Mouse (Mus musculus): ENCODE results near the gene Gipc3. TPM values are rescaled to one million over a fixed set of nuclear protein-coding genes. Genes with fewer than 3 reads are reported as not detected.

Gene Gipc3
- total and polyA plus RNA-seq, 3 experiments, result 0.08 to 0.09 TPM; not detected in 1

GRCm38 (mm10) chr10:81362336-81362949 is 19.4 kb upstream of the Gipc3 start:
- Histone ChIP-seq H3K27me3 (replicated peaks) (no peaks in the 10 kb centered on the region), H3K9me3 (replicated peaks; ENCODE audit: low read length) (no peaks in the 10 kb centered on the region), H3K4me3 (replicated peaks in 1 of 3; ENCODE audit: low read depth in 2 of 3, low read length in 2 of 3, poor library complexity in 1 of 3) (peak overlapping the region in 1 of 3 experiments; percentile 30), H3K9ac (ENCODE audit: insufficient read depth, low read depth) (no peak overlapping the region), H3K4me1 (ENCODE audit: control insufficient read depth in 1 of 2, insufficient read depth in 2 of 2) (peaks cover 44 to 86% of the 10 kb centered on the region in 2 experiments), H3K36me3 (replicated peaks in 1 of 2; ENCODE audit: control insufficient read depth in 1 of 2, insufficient read depth in 1 of 2, low read length in 1 of 2) (peaks cover 60 to 81% of the 10 kb centered on the region in 2 experiments), H3K79me2 (replicated peaks; ENCODE audit: control insufficient read depth, extremely low read depth, insufficient read depth, poor library complexity, severe bottlenecking) (no peaks in the 10 kb centered on the region; the same call in 1 of the 2 replicates), H3K4me2 (ENCODE audit: insufficient read depth, low read depth, poor library complexity, severe bottlenecking) (no peak overlapping the region), H3K27ac (ENCODE audit: insufficient read depth, low read depth) (peak overlapping the region; percentile 25; the same call in 1 of the 2 replicates)
- in situ Hi-C loops (cut with MboI; ENCODE audit: low pct_ligation_motif_present, low pct_unique_long_range_greater_than_20kb, low sequenced_read_pairs) (no loop called here), dilution Hi-C loops (cut with MboI; ENCODE audit: extremely low pct_ligation_motif_present, extremely low pct_unique_long_range_greater_than_20kb, low sequenced_read_pairs) (no loop called here)
- TF ChIP-seq ZNF384 (IDR thresholded peaks at IDR 0.05; ENCODE audit: low read depth, low read length), result no peak
- TF ChIP-seq CTCF (conservative IDR thresholded peaks at IDR 0.05 in 1 of 2, IDR thresholded peaks at IDR 0.05 in 1 of 2; ENCODE audit: low read depth in 2 of 2, low read length in 2 of 2), result no peak
- TF ChIP-seq GABPA (IDR thresholded peaks at IDR 0.05; ENCODE audit: insufficient replicate concordance, low read depth, low read length), result no peak
- no peak for TF ChIP-seq POLR2A (IDR thresholded peaks at IDR 0.05; ENCODE audit: low read depth, low read length)
- TF ChIP-seq USF2 (conservative IDR thresholded peaks at IDR 0.05; ENCODE audit: low read depth, low read length), result no peak
- TF ChIP-seq ZKSCAN1 (IDR thresholded peaks at IDR 0.05; ENCODE audit: borderline replicate concordance, low read depth, low read length), result no peak
- TF ChIP-seq TBP (conservative IDR thresholded peaks at IDR 0.05; ENCODE audit: low read depth, low read length), result no peak
- TF ChIP-seq ELF1 (IDR thresholded peaks at IDR 0.05; ENCODE audit: low read depth, low read length), result no peak
- TF ChIP-seq BHLHE40 (IDR thresholded peaks at IDR 0.05; ENCODE audit: low read depth, low read length), result no peak
- TF ChIP-seq PAX5 (IDR thresholded peaks at IDR 0.05; ENCODE audit: low read length), result no peak
- no peak for DNase-seq (ENCODE audit: extremely low read depth)

- Histone ChIP-seq H3K4me2 (ENCODE audit: insufficient read depth, low read depth, poor library complexity, severe bottlenecking) (no peak overlapping the region), H3K27me3 (replicated peaks) (no peaks in the 10 kb centered on the region), H3K4me1 (ENCODE audit: control insufficient read depth in 1 of 2, insufficient read depth in 2 of 2) (peaks cover 45 to 82% of the 10 kb centered on the region in 2 experiments), H3K9ac (ENCODE audit: insufficient read depth, low read depth) (no peak overlapping the region), H3K4me3 (replicated peaks in 1 of 3; ENCODE audit: low read depth in 2 of 3, low read length in 2 of 3, poor library complexity in 1 of 3) (no peak overlapping the region), H3K27ac (ENCODE audit: insufficient read depth, low read depth) (0 out of 2 replicates have a peak overlapping the region, but pooled peaks have one; percentile 12), H3K36me3 (replicated peaks in 1 of 2; ENCODE audit: control insufficient read depth in 1 of 2, insufficient read depth in 1 of 2, low read length in 1 of 2) (peaks cover 43 to 63% of the 10 kb centered on the region in 2 experiments), H3K79me2 (replicated peaks; ENCODE audit: control insufficient read depth, extremely low read depth, insufficient read depth, poor library complexity, severe bottlenecking) (no peaks in the 10 kb centered on the region; the same call in 1 of the 2 replicates), H3K9me3 (replicated peaks; ENCODE audit: low read length) (no peaks in the 10 kb centered on the region)
- no peak for DNase-seq (ENCODE audit: extremely low read depth)
- TF ChIP-seq MXI1 (IDR thresholded peaks at IDR 0.05; ENCODE audit: low read depth, low read length), result no peak
- dilution Hi-C loops (cut with MboI; ENCODE audit: extremely low pct_ligation_motif_present, extremely low pct_unique_long_range_greater_than_20kb, low sequenced_read_pairs), result no loop called here
- in situ Hi-C loops (cut with MboI; ENCODE audit: low pct_ligation_motif_present, low pct_unique_long_range_greater_than_20kb, low sequenced_read_pairs), result no loop called here
Observed at GRCm38 (mm10) chr10:81360721-81361120, 17.7 kb upstream of the Gipc3 start.

- no peak overlapping the region for H3K9ac ChIP-seq (ENCODE audit: insufficient read depth, low read depth)
- TF ChIP-seq E2F4 (IDR thresholded peaks at IDR 0.05; ENCODE audit: insufficient replicate concordance, low read depth, low read length) (no peak), ZC3H11A (IDR thresholded peaks at IDR 0.05; ENCODE audit: low read depth, low read length) (no peak), ZKSCAN1 (IDR thresholded peaks at IDR 0.05; ENCODE audit: borderline replicate concordance, low read depth, low read length) (no peak), POLR2AphosphoS2 (IDR thresholded peaks at IDR 0.05; ENCODE audit: low read depth, low read length) (no peak), ZNF384 (IDR thresholded peaks at IDR 0.05; ENCODE audit: low read depth, low read length) (no peak), ETS1 (conservative IDR thresholded peaks at IDR 0.05; ENCODE audit: low read depth, low read length) (no peak), SIN3A (IDR thresholded peaks at IDR 0.05; ENCODE audit: low read length) (no peak), MYC (IDR thresholded peaks at IDR 0.05; ENCODE audit: low read depth, low read length) (no peak), BHLHE40 (IDR thresholded peaks at IDR 0.05; ENCODE audit: low read depth, low read length) (no peak), MAX (IDR thresholded peaks at IDR 0.05; ENCODE audit: low read length) (no peak), HCFC1 (IDR thresholded peaks at IDR 0.05; ENCODE audit: low read depth, low read length) (no peak), EP300 (IDR thresholded peaks at IDR 0.05; ENCODE audit: low read length) (no peak), CTCF (conservative IDR thresholded peaks at IDR 0.05 in 1 of 2, IDR thresholded peaks at IDR 0.05 in 1 of 2; ENCODE audit: low read depth in 2 of 2, low read length in 2 of 2) (no peak), IRF4 (IDR thresholded peaks at IDR 0.05; ENCODE audit: low read depth, low read length) (no peak)
- in situ Hi-C loops (cut with MboI; ENCODE audit: low pct_ligation_motif_present, low pct_unique_long_range_greater_than_20kb, low sequenced_read_pairs), result loop anchor here (10.0 kb wide), 1 partner anchor 164 kb away; no protein-coding TSS in a partner anchor
- H3K4me2 ChIP-seq (ENCODE audit: insufficient read depth, low read depth, poor library complexity, severe bottlenecking), result peak overlapping the region; percentile 74
- peaks cover 26 to 45% of the 10 kb centered on the region in 2 experiments for H3K36me3 ChIP-seq (replicated peaks in 1 of 2; ENCODE audit: control insufficient read depth in 1 of 2, insufficient read depth in 1 of 2, low read length in 1 of 2)
- H3K27me3 ChIP-seq (replicated peaks), result no peaks in the 10 kb centered on the region
- no peaks in the 10 kb centered on the region; the same call in 1 of the 2 replicates for H3K79me2 ChIP-seq (replicated peaks; ENCODE audit: control insufficient read depth, extremely low read depth, insufficient read depth, poor library complexity, severe bottlenecking)
- no peaks in the 10 kb centered on the region for H3K9me3 ChIP-seq (replicated peaks; ENCODE audit: low read length)
- peaks cover 35 to 80% of the 10 kb centered on the region in 2 experiments for H3K4me1 ChIP-seq (ENCODE audit: control insufficient read depth in 1 of 2, insufficient read depth in 2 of 2)
- dilution Hi-C loops (cut with MboI; ENCODE audit: extremely low pct_ligation_motif_present, extremely low pct_unique_long_range_greater_than_20kb, low sequenced_read_pairs), result no loop called here
- peak overlapping the region in 1 of 3 experiments; percentile 92 for H3K4me3 ChIP-seq (replicated peaks in 1 of 3; ENCODE audit: low read depth in 2 of 3, low read length in 2 of 3, poor library complexity in 1 of 3)
- H3K27ac ChIP-seq (ENCODE audit: insufficient read depth, low read depth), result no peak overlapping the region
- no peak for DNase-seq (ENCODE audit: extremely low read depth)
Observed at GRCm38 (mm10) chr10:81358841-81359240, 15.8 kb upstream of the Gipc3 start.
